Mouse (Mus musculus): ENCODE results near the gene Nxf1. TPM values are rescaled to one million over a fixed set of nuclear protein-coding genes. Genes with fewer than 3 reads are reported as not detected.
"Not testable (repeated sequence)": the region's sequence is repeated elsewhere in the genome, so short reads cannot be mapped to it uniquely, and the experiment has no call there.

Nxf1 gene
- total RNA-seq, 2 experiments from 2014 or later: 27.5 to 31.3 TPM

GRCm38 (mm10) chr19:8723574-8724346 lies 33.1 kb upstream of the Nxf1 start:
- DNase-seq (ENCODE audit: low spot score): no peak

- DNase-seq (ENCODE audit: low spot score): no peak
Observed at GRCm38 (mm10) chr19:8724392-8724791, 32.5 kb upstream of the Nxf1 start.

DNA sequence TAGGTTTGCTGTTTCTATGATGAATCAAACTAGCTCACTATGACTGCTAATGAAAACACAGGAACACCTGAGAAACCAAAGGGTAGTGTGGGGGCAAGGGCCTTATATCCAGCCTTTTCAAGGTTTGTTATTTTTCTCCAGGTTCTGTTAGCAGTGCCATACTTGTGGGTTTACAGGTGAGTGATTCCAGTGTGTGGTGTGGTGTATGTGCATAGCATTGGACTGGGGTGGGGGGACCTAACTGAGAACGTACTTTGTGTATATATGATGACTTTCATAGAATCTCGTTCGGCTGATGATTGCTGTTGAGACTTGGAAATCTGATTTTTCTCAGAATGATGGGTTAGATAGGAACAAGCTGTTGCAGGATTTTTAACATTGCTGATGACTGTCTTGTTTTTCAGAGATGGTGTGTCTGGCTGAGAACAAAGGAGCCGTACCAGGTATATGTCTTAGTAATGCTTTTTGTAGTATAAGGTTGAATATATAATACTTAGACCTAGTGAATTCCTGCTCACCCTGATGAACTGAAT lies 31.7 kb upstream of the Nxf1 start:
- no peak for DNase-seq (ENCODE audit: low spot score)

DNA sequence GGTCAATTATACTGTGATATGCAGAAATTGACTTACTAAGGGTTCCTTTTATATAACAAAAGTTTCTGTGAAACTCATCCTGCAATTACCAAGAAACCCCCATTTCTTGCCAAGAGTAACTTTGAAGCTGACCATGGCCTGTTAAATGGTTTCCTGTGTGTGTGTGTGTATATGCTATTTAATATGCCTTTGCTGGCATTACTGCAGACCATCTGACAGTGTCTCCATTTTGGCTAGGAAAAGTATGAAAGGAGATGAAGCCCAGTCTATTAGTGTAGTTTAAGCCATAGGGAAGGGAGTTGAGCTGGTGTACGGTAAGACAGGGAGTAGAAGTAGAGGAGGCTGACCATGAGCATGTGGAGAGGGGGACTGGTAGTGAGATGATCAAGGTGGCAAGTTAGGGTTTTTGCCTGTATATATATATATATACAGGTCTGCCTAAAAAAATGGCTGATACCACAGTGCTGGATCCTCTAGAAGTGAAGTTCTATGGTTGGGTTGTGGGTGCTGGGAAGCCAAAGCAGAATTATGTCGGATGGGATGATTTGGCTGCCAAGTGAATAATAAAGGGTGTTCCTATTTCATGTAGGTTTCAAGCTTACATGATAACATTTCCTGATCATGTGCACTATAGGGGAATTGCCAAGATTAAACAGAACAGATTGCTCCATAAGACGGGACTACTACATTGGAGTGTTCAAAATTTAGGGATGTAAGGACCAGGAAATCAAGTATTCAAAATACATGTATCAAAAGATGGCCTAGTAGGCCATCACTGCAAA lies 30.1 kb upstream of the Nxf1 start:
- no peak for DNase-seq (ENCODE audit: low spot score)

DNA sequence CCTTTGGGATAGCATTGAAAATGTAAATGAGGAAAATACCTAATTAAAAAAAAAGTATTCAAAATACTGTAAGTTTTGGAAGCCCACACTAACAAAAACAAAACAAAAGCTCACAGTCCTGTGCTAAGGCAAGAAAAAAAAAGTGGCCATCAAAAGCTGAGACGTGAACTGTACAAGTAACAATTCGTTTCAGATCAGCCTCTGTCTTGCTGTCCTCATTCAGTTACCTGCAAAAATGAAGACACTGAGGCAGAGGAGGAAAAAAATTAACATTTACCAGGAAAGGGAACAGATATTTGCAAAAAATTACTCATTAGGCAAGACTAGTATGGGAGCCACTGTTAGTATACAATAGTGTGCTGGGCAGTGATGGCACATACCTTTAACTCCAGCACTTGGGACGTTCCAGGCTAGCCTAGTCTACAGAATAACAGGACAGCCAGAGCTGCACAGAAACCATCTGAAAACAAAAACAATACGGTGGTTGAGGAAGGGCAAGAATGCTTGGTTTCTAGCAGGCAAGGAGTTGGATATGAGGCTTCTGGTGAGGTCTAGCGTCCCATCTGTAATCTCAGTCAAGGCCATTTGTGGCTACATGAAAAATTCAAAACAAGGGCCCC lies 29.3 kb upstream of the Nxf1 start:
- DNase-seq (ENCODE audit: low spot score): no peak

DNA sequence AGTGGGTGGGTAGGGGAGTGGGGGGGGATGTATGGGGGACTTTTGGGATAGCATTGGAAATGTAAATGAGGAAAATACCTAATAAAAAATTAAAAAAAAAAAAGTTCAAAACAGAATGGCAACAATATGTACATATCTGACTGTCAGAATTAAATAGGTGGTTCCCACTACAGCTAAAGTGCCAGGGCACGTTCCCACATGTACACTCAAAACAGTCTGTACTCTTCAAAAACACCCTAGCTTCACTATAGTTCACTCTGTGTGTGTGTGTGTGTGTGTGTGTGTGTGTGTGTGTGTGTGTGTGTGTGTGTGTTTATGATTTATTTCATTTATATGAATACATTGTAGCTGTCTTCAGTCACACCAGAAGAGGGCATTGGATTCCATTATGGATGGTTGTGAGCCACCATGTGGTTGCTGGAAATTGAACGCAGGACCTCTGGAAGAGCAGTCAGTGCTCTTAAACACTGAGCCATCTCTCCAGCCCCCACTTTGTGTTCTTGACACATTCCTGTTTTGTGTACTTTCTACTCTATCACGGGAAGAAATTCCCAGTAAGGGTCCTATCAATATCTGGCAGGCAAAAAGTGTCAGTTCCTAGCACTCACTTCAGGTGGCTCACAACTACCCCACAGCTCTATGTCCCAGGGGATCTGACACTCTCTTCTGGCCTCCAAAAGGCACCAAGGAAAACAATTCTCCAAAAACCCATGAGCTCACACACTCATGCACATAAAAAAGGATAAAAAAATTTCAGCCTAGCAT lies 28.4 kb upstream of the Nxf1 start:
- DNase-seq (ENCODE audit: low spot score): not testable (repeated sequence)

- no peak for DNase-seq (ENCODE audit: low spot score)
Observed at GRCm38 (mm10) chr19:8734334-8734733, 22.5 kb upstream of the Nxf1 start.

DNA sequence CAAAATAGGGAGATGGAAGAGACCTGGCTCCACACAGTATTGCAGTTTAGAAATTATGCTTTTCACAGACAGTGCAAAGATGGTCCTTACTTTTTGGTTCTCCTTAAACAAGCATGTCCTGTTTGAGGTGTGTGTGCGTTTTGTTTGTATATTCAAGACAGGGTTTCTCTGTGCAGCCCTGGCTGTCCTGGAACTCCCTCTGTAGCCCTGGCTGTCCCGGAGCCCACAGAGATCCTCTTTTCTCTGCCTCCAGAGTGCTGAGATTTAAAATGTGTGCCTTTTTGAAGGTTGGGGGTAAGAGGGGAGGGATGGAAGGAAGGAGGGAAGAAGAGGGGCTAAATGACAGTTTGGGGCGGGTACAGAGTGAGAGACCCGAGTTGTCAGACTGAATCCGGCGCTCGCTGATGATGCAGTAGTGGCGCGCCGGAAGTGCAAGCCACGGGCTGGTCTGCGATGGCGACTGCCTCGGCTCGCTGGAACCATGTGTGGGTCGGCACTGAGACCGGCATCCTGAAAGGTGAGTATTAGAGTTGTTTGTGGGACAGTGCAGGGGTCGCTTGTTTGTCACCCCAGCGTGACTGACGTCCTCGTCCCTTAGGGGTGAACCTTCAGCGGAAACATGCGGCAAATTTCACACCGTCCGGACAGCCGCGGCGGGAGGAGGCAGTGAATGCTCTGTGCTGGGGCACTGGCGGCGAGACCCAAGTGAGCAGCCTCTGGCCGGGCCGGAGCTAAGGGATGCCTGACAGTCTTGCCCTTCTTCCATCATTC lies 21.3 kb upstream of the Nxf1 start, which contains the start of gene Wdr74:
Gene Wdr74, plus strand, starts transcription at position 439 of the 771 bp plus-strand sequence.
- peak; percentile 90 for DNase-seq (ENCODE audit: low spot score)

GRCm38 (mm10) chr19:8736160-8736467 lies 20.8 kb upstream of the Nxf1 start:
- no peak for DNase-seq (ENCODE audit: low spot score)

DNA sequence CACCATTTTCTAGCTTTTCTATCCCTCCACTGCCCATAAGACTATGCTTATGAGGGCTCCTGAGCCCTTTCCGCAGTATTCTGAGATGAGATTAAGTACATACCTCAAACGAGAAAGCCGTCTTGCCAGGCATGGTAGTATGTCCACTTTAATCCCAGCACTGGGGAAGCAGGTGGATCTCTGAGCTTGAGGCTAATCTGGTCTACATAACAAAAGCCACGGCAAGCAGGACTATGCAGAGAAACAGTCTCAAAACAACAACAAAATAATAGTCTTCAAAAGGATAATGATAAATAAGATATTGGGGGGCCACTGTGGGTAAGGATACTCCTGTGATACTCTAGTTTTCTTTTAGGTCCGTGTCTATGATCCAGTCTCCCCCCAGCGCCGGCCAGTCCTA lies 18.0 kb upstream of the Nxf1 start:
- DNase-seq (ENCODE audit: low spot score): no peak

DNA sequence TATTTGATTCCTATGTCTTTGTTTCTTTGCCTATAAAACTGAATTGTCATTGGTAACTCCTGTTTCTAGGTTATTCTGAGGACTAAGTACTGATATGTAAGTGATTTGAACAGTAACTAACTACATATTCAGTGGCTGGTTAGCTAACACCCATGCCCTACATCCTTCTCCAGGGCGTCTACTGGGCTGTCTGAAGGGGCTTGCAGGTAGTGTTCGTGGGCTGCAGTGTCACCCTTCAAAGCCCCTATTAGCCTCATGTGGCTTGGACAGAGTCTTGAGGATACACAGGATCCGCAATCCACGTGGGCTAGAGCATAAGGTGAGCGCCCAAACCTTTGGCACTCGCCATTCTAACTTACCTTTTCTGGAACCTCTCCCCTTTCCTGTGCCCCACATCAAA lies 17.2 kb upstream of the Nxf1 start:
- DNase-seq (ENCODE audit: low spot score): no peak

DNA sequence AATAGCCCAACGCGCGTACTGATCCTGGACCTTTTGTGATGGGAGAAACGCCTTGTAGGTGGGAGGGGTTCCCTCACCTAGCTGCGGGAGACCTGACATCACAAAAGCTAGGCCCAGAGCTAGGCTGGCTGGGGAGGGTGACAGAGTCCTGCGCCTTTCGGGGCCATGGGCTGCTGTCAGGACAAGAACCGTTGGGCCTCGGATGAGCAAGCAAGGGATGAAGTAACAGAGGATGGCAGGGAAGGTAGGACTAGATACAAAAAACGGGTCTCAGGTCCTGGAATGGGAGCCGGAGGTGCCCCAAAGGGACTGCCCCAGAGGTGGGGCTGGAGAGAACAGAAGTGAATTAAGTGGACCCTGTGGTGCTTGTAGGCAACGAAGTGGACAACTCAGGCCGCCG lies 16.3 kb upstream of the Nxf1 start, which contains the start of gene 1700092M07Rik:
Gene 1700092M07Rik, plus strand, starts transcription at position 116 of the 400 bp plus-strand sequence.
- no peak for DNase-seq (ENCODE audit: low spot score)

- peak; percentile 95 for DNase-seq (ENCODE audit: low spot score)
Observed at GRCm38 (mm10) chr19:8741243-8741869, 15.5 kb upstream of the Nxf1 start, which contains the start of gene Stx5a. Gene Stx5a (plus strand): TSS chr19:8741413.

GRCm38 (mm10) chr19:8742176-8742575 lies 14.7 kb upstream of the Nxf1 start:
- DNase-seq (ENCODE audit: low spot score): no peak

- DNase-seq (ENCODE audit: low spot score): no peak
Observed at GRCm38 (mm10) chr19:8745382-8745781, 11.5 kb upstream of the Nxf1 start.

DNA sequence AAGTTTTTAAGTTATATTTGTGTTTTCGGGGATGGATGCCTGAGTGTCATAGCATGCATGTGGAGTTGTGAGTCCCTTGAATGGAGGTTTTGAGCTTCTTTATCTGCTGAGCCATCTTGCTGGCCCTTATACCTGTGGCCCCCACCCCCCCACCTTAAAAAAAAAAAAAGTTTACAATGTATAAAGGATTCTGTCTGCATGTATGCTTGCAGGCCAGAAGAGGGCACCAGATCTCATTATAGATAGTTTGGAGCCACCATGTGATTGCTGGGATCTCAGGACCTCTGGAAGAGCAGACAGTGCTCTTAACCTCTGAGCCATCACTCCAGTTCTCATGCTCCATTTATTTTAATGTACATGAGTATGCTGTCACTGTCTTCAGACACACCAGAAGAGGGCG lies 9.5 kb upstream of the Nxf1 start:
- DNase-seq (ENCODE audit: low spot score): no peak

DNA sequence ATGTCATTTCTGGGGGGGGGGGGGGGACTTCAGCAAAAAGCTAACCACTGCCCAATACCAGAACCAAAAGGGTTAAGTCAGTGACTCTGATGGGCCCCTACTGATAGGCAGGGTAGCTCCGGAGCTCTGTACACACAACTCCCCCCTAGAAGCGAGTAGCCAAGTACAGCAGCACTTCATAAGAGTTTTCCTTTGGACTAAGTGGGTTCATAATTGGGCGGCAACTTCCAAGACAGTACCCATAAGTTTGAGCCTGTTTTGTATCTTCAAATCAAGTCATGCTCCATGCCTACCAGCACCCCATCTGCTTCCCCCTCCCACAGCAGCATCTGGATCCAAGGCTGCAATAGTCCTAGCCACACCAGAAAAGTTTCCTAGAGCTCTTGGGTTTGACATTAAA lies 1.2 kb upstream of the Nxf1 start:
- DNase-seq (ENCODE audit: low spot score): no peak

- no peak for DNase-seq (ENCODE audit: low spot score)
Observed at GRCm38 (mm10) chr19:8757471-8757998, 662 bp downstream of the Nxf1 start.

DNA sequence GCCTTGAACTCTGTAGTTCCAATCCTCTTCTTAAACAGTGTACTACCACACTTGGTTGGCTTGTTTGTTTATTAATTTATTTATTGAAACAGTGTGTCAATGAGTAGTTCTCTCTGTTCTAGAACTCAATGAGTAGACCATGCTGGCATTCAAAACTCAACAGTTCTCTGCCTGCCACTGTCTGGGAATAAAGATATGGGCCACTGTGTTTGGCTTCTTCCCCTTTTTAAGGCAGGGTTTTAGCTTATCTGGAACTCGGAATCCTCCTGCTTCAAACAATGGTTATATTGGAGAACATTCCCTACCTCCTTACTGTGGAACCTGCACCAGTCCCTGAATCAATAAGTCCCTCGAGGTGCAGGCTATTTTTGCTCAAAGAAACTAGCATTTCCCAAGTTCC lies 2.0 kb downstream of the Nxf1 start:
- no peak for DNase-seq (ENCODE audit: low spot score)

DNA sequence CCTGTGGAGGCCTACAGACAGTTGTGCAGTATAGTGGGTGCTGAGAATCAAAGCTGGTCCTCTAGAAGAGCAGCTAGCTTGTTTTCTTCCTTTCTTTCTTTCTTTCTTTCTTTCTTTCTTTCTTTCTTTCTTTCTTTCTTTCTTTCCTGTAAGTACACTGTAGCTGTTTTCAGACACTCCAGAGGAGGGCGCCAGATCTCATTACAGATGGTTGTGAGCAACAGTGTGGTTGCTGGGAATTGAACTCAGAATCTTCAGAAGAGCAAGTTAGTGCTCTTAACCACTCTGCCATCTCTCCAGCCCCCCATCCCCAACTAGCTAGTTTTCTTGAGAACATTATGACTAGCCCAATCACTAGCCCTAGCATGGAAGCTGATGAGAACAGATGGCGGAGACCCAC lies 3.9 kb downstream of the Nxf1 start:
- DNase-seq (ENCODE audit: low spot score): no peak
